Mouse (Mus musculus) cerebellum, postnatal 25 days (tissue): ENCODE data around the gene Prkab1.
A peak's percentile ranks its signal among the peaks of the same experiment; 100 is the strongest.

Source experiments
- DNase-seq, 2 experiments: peaks; one replicate each; pipeline ENCODE4 v3.0.0; 2021; ENCODE audit warnings: mixed read lengths in 2 of 2

Gene Prkab1

GRCm38 (mm10) chr5:115978255-115978654 is 46.1 kb downstream of the Prkab1 start:
- no peak for DNase-seq

- DNase-seq = no peak
Measured at GRCm38 (mm10) chr5:115977757-115978156, 46.6 kb downstream of the Prkab1 start.

GRCm38 (mm10) chr5:115977266-115977665 is 47.0 kb downstream of the Prkab1 start:
- DNase-seq = no peak

GRCm38 (mm10) chr5:115976446-115976845 is 47.9 kb downstream of the Prkab1 start:
- DNase-seq = no peak

- DNase-seq = no peak
Measured at GRCm38 (mm10) chr5:115975672-115976071, 48.6 kb downstream of the Prkab1 start.

- peak in 1 of 2 experiments; percentile 30 for DNase-seq
Measured at GRCm38 (mm10) chr5:115971236-115971635, 53.1 kb downstream of the Prkab1 start.
